Mouse (Mus musculus): ENCODE results near the gene Serpina1c. TPM values are rescaled to one million over a fixed set of nuclear protein-coding genes. Genes with fewer than 3 reads are reported as not detected.

The Serpina1c gene
- polyA plus RNA-seq, 1 experiment from 2014 or later, result 26.7 TPM

Other genes with a start within 250 kb of the Serpina1c start
- gene Serpina6, start 247.7 kb downstream of the Serpina1c start, polyA plus RNA-seq (2015; fragmentation: Nextera tagmentation; extraction: Ambion mirVana), result 300 and 304 TPM in 2 replicates
- 0.71 and 1.3 TPM in 2 replicates for gene Serpina16, start 228.7 kb downstream of the Serpina1c start, polyA plus RNA-seq (2015; fragmentation: Nextera tagmentation; extraction: Ambion mirVana)
- gene Serpina1f, start 209.4 kb downstream of the Serpina1c start, polyA plus RNA-seq (2015; fragmentation: Nextera tagmentation; extraction: Ambion mirVana), result not detected in 2 replicates
- gene Serpina1d, start 131.3 kb downstream of the Serpina1c start, polyA plus RNA-seq (2015; fragmentation: Nextera tagmentation; extraction: Ambion mirVana), result 8.4 and 20.8 TPM in 2 replicates
- gene Serpina1b, start 74.5 kb downstream of the Serpina1c start, polyA plus RNA-seq (2015; fragmentation: Nextera tagmentation; extraction: Ambion mirVana), result 32.1 and 70.2 TPM in 2 replicates
- gene Serpina1a, start 41.3 kb downstream of the Serpina1c start, polyA plus RNA-seq (2015; fragmentation: Nextera tagmentation; extraction: Ambion mirVana), result 19.0 and 49.1 TPM in 2 replicates
- 11.8 and 20.6 TPM in 2 replicates for gene Serpina1e, start 54.1 kb upstream of the Serpina1c start, polyA plus RNA-seq (2015; fragmentation: Nextera tagmentation; extraction: Ambion mirVana)
- gene Serpina11, start 85.1 kb upstream of the Serpina1c start, polyA plus RNA-seq (2015; fragmentation: Nextera tagmentation; extraction: Ambion mirVana), result 0.21 and 0.87 TPM in 2 replicates
- gene Serpina9, start 108.9 kb upstream of the Serpina1c start, polyA plus RNA-seq (2015; fragmentation: Nextera tagmentation; extraction: Ambion mirVana), result not detected in 2 replicates
- not detected in 2 replicates for gene Serpina12, start 139.6 kb upstream of the Serpina1c start, polyA plus RNA-seq (2015; fragmentation: Nextera tagmentation; extraction: Ambion mirVana)
- gene Serpina5, start 196.2 kb upstream of the Serpina1c start, polyA plus RNA-seq (2015; fragmentation: Nextera tagmentation; extraction: Ambion mirVana), result 0.05 TPM in 1 of 2 replicates, not detected in the other
- gene Serpina3a, start 207.8 kb upstream of the Serpina1c start, polyA plus RNA-seq (2015; fragmentation: Nextera tagmentation; extraction: Ambion mirVana), result not detected in 2 replicates
- gene Serpina3b, start 223.1 kb upstream of the Serpina1c start, polyA plus RNA-seq (2015; fragmentation: Nextera tagmentation; extraction: Ambion mirVana), result not detected in 2 replicates
- not detected in 2 replicates for gene Serpina3c, start 249.0 kb upstream of the Serpina1c start, polyA plus RNA-seq (2015; fragmentation: Nextera tagmentation; extraction: Ambion mirVana)